Mouse (Mus musculus): ENCODE data around the gene Hectd1. TPM values are rescaled to one million over a fixed set of nuclear protein-coding genes. Genes with fewer than 3 reads are reported as not detected.
A peak's percentile ranks its signal among the peaks of the same experiment; 100 is the strongest.

Gene Hectd1
- polyA plus RNA-seq, 1 experiment from 2014 or later, result 31.1 TPM

- H3K27me3 ChIP-seq (replicated peaks), result no peaks in the 10 kb centered on the region
- H3K4me1 ChIP-seq (replicated peaks), result peaks cover 8% of the 10 kb centered on the region
- no peak overlapping the region for H3K27ac ChIP-seq
- no peak overlapping the region for H3K9ac ChIP-seq
- WGBS, result 92% methylated on average over 4 of the region's 4 CpGs
- ATAC-seq, result no peak
- H3K4me3 ChIP-seq (replicated peaks), result no peak overlapping the region
- no peak overlapping the region for H3K4me2 ChIP-seq (replicated peaks)
- no peaks in the 10 kb centered on the region for H3K9me3 ChIP-seq
- 0 out of 2 replicates have a peak, but pooled peaks cover 9% of the 10 kb centered on the region for H3K36me3 ChIP-seq
Measured at GRCm38 (mm10) chr12:51819951-51820498, 9.3 kb downstream of the Hectd1 start.

- H3K4me1 ChIP-seq (replicated peaks), result peaks cover 8% of the 10 kb centered on the region
- 46% methylated on average over 8 of the region's 8 CpGs for WGBS
- H3K4me2 ChIP-seq (replicated peaks), result no peak overlapping the region
- H3K27ac ChIP-seq, result 0 out of 2 replicates have a peak overlapping the region, but pooled peaks have one; percentile 7
- no peaks in the 10 kb centered on the region for H3K27me3 ChIP-seq (replicated peaks)
- peak; percentile 54; the same call in 1 of the 2 replicates for ATAC-seq
- no peak overlapping the region for H3K4me3 ChIP-seq (replicated peaks)
- H3K9me3 ChIP-seq, result no peaks in the 10 kb centered on the region
- H3K9ac ChIP-seq, result no peak overlapping the region
- H3K36me3 ChIP-seq, result 0 out of 2 replicates have a peak, but pooled peaks cover 2% of the 10 kb centered on the region
Measured at GRCm38 (mm10) chr12:51817815-51818613, 11.3 kb downstream of the Hectd1 start.

- no peak for ATAC-seq
- Histone ChIP-seq H3K27ac (no peak overlapping the region), H3K9ac (no peak overlapping the region), H3K4me2 (replicated peaks) (no peak overlapping the region), H3K27me3 (replicated peaks) (no peaks in the 10 kb centered on the region), H3K4me3 (replicated peaks) (no peak overlapping the region), H3K9me3 (no peaks in the 10 kb centered on the region), H3K4me1 (replicated peaks) (no peaks in the 10 kb centered on the region), H3K36me3 (0 out of 2 replicates have a peak, but pooled peaks cover 2% of the 10 kb centered on the region)
- WGBS, result 84% methylated on average over 5 of the region's 5 CpGs
Measured at GRCm38 (mm10) chr12:51811388-51812140, 17.8 kb downstream of the Hectd1 start.

- Histone ChIP-seq H3K36me3 (no peaks in the 10 kb centered on the region), H3K9ac (no peak overlapping the region), H3K27ac (no peak overlapping the region), H3K4me3 (replicated peaks) (no peak overlapping the region), H3K9me3 (no peaks in the 10 kb centered on the region), H3K4me1 (replicated peaks) (no peaks in the 10 kb centered on the region), H3K4me2 (replicated peaks) (no peak overlapping the region), H3K27me3 (replicated peaks) (no peaks in the 10 kb centered on the region)
- no peak for ATAC-seq
Measured at GRCm38 (mm10) chr12:51810564-51810963, 18.8 kb downstream of the Hectd1 start.

GRCm38 (mm10) chr12:51784842-51785241 lies 44.5 kb downstream of the Hectd1 start:
- Histone ChIP-seq H3K9ac (no peak overlapping the region), H3K4me1 (replicated peaks) (no peaks in the 10 kb centered on the region), H3K9me3 (no peaks in the 10 kb centered on the region), H3K27ac (no peak overlapping the region), H3K36me3 (peaks cover 24% of the 10 kb centered on the region), H3K4me2 (replicated peaks) (no peak overlapping the region), H3K27me3 (replicated peaks) (no peaks in the 10 kb centered on the region), H3K4me3 (replicated peaks) (no peak overlapping the region)
- no peak for ATAC-seq
- 92% methylated on average over 7 of the region's 7 CpGs for WGBS

GRCm38 (mm10) chr12:51768702-51769101 lies 60.6 kb downstream of the Hectd1 start:
- H3K4me1 ChIP-seq (replicated peaks), result no peaks in the 10 kb centered on the region
- H3K27me3 ChIP-seq (replicated peaks), result no peaks in the 10 kb centered on the region
- H3K27ac ChIP-seq, result no peak overlapping the region
- WGBS, result 94% methylated on average over 15 of the region's 15 CpGs
- ATAC-seq, result no peak
- H3K9me3 ChIP-seq, result no peaks in the 10 kb centered on the region
- H3K4me2 ChIP-seq (replicated peaks), result no peak overlapping the region
- no peak overlapping the region for H3K9ac ChIP-seq
- H3K36me3 ChIP-seq, result peaks cover 28% of the 10 kb centered on the region
- H3K4me3 ChIP-seq (replicated peaks), result no peak overlapping the region

GRCm38 (mm10) chr12:51767454-51767853 lies 61.9 kb downstream of the Hectd1 start:
- no peak overlapping the region for H3K27ac ChIP-seq
- no peaks in the 10 kb centered on the region for H3K9me3 ChIP-seq
- H3K36me3 ChIP-seq, result peaks cover 31% of the 10 kb centered on the region
- WGBS, result 72% methylated on average over 4 of the region's 4 CpGs
- ATAC-seq, result peak; percentile 77
- no peaks in the 10 kb centered on the region for H3K4me1 ChIP-seq (replicated peaks)
- H3K4me2 ChIP-seq (replicated peaks), result no peak overlapping the region
- H3K27me3 ChIP-seq (replicated peaks), result no peaks in the 10 kb centered on the region
- no peak overlapping the region for H3K9ac ChIP-seq
- H3K4me3 ChIP-seq (replicated peaks), result no peak overlapping the region

- Histone ChIP-seq H3K27ac (no peak overlapping the region), H3K9ac (no peak overlapping the region), H3K4me3 (replicated peaks) (no peak overlapping the region), H3K4me1 (replicated peaks) (0 out of 2 replicates have a peak, but pooled peaks cover 3% of the 10 kb centered on the region), H3K36me3 (peaks cover 19% of the 10 kb centered on the region), H3K4me2 (replicated peaks) (no peak overlapping the region), H3K27me3 (replicated peaks) (no peaks in the 10 kb centered on the region), H3K9me3 (no peaks in the 10 kb centered on the region)
- peak; percentile 26; the same call in 1 of the 2 replicates for ATAC-seq
- WGBS, result 86% methylated on average over 3 of the region's 3 CpGs
Measured at GRCm38 (mm10) chr12:51759374-51759773, 70.0 kb downstream of the Hectd1 start.

GRCm38 (mm10) chr12:51756599-51756961 lies 72.8 kb downstream of the Hectd1 start:
- Histone ChIP-seq H3K4me1 (replicated peaks) (0 out of 2 replicates have a peak, but pooled peaks cover 3% of the 10 kb centered on the region), H3K4me2 (replicated peaks) (no peak overlapping the region), H3K36me3 (peaks cover 19% of the 10 kb centered on the region), H3K27ac (0 out of 2 replicates have a peak overlapping the region, but pooled peaks have one; percentile 32), H3K4me3 (replicated peaks) (no peak overlapping the region), H3K9ac (no peak overlapping the region), H3K27me3 (replicated peaks) (no peaks in the 10 kb centered on the region), H3K9me3 (no peaks in the 10 kb centered on the region)
- peak; percentile 75 for ATAC-seq

- Histone ChIP-seq H3K4me3 (replicated peaks) (no peak overlapping the region), H3K36me3 (peaks cover 24% of the 10 kb centered on the region), H3K27ac (no peak overlapping the region), H3K4me2 (replicated peaks) (no peak overlapping the region), H3K9ac (no peak overlapping the region), H3K4me1 (replicated peaks) (0 out of 2 replicates have a peak, but pooled peaks cover 3% of the 10 kb centered on the region), H3K9me3 (no peaks in the 10 kb centered on the region), H3K27me3 (replicated peaks) (no peaks in the 10 kb centered on the region)
- peak; percentile 82 for ATAC-seq
- WGBS, result 91% methylated on average over 12 of the region's 12 CpGs
Measured at GRCm38 (mm10) chr12:51755938-51756598, 73.3 kb downstream of the Hectd1 start.

GRCm38 (mm10) chr12:51747348-51747747 lies 82.0 kb downstream of the Hectd1 start:
- Histone ChIP-seq H3K4me3 (replicated peaks) (no peak overlapping the region), H3K27ac (no peak overlapping the region), H3K9me3 (no peaks in the 10 kb centered on the region), H3K36me3 (peaks cover 51% of the 10 kb centered on the region), H3K9ac (no peak overlapping the region), H3K27me3 (replicated peaks) (no peaks in the 10 kb centered on the region), H3K4me2 (replicated peaks) (no peak overlapping the region), H3K4me1 (replicated peaks) (no peaks in the 10 kb centered on the region)
- no peak for ATAC-seq
- 79% methylated on average over 2 of the region's 2 CpGs for WGBS

GRCm38 (mm10) chr12:51744957-51745356 lies 84.4 kb downstream of the Hectd1 start:
- peaks cover 40% of the 10 kb centered on the region for H3K36me3 ChIP-seq
- 50% methylated on average over 6 of the region's 6 CpGs for WGBS

More at GRCm38 (mm10) chr12:51744957-51745356, 84.4 kb downstream of the Hectd1 start:
- Histone ChIP-seq H3K4me3 (replicated peaks) (no peak overlapping the region), H3K9me3 (no peaks in the 10 kb centered on the region), H3K4me2 (replicated peaks) (no peak overlapping the region), H3K9ac (no peak overlapping the region), H3K27ac (no peak overlapping the region), H3K4me1 (replicated peaks) (no peaks in the 10 kb centered on the region), H3K27me3 (replicated peaks) (no peaks in the 10 kb centered on the region)
- ATAC-seq, result no peak
